Mouse (Mus musculus): ENCODE measurements around the gene Cox14.

Cox14 gene

GRCm38 (mm10) chr15:99708176-99708575, 17.2 kb upstream of the Cox14 start:
- no peak for DNase-seq (ENCODE audit: low read depth, low spot score)

DNA sequence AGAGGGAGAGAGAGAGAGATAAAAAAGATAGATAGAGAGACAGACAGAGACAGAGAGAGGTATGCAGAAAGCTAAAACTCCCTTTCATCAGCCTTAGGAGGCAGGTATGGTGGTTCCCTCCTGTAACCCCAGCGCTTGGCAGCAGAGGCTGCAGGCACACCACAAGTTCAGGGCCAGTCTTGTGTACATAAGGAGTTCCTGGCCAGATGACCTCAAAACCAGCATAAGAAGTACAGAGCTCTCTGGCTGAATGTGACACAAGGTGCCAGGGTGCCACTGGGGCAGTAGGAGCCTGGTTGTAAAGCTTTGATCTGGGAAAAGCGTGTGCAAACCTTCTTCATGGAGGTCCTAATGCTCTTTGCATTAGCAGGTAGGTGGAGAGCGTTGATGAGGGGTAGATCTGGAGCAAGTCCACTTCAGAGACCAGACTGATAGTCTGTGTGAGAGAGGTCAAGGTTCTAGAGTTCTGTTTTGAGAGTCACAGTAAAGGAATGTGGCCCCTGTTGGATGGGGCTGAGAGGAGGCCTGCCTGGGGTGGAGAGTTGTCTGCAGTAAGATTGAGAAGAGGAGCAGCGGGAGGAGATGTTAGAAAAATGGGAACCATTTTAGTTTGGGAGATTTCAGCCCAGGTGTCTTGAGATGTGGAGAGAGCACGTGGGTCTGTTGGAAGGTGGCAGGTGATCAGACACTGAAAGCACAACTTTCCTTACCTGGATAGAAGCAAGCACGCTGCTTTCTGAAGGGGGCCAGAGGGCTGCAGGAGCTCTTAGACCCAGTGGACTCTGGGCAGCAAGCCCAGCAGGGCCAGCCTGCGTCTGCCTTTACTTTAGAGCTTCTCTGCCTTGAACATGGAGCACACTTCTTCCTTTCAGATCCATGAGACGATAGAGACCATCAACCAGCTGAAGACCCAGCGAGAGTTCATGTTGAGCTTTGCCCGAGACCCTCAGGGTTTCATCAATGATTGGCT, 14.9 kb upstream of the Cox14 start:
- DNase-seq (ENCODE audit: low read depth, low spot score): no peak

GRCm38 (mm10) chr15:99711491-99711890, 13.9 kb upstream of the Cox14 start:
- DNase-seq (ENCODE audit: low read depth, low spot score): no peak

DNA sequence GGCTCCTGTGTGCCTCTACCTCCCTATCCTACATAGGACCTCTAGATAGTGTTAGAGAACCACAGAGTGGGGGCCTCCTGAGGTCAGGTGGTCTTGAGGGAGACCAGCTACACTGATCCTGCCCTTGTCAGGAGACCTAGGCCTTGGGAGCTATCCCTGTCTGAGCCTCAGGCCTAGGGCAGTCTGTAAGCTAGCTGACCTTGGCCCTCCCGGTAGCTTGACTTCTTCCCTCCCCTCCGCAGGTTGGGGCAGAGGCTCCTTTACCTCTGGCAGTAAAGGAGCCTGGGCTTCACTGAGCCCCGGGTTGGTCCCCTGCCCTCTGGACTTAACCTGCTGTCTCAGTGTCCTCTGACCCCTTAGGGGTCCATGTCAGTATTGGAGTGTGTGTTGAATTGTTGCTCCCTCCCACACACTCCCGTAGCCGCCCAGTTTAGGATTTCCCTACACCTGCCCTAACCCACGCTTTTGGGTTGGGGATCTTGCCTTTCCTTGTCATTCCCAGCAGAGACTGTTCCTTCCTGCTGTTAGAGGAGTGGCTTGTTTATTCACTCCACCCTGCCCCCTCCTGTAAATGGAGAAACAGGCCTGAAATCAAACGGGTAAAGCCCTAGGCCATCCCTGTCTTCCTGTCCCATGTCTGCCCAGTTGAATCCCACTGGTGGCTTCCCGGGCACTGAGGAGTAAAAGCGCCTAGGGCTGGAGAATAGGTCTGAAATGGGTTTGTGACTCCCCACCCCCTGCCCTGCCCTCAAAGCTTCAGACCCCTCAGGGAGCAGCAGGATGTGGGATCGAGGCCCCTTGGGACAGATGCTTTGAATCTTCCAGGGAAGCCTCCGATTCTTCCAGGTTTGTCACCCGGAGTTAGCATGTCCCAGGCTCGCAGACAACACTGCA, 12.5 kb upstream of the Cox14 start:
- DNase-seq (ENCODE audit: low read depth, low spot score): no peak

GRCm38 (mm10) chr15:99713569-99713968, 11.8 kb upstream of the Cox14 start:
- DNase-seq (ENCODE audit: low read depth, low spot score): no peak

- no peak for DNase-seq (ENCODE audit: low read depth, low spot score)
Observed at GRCm38 (mm10) chr15:99714206-99714605, 11.2 kb upstream of the Cox14 start.

- DNase-seq (ENCODE audit: low read depth, low spot score): no peak
Observed at GRCm38 (mm10) chr15:99714858-99715257, 10.6 kb upstream of the Cox14 start.

DNA sequence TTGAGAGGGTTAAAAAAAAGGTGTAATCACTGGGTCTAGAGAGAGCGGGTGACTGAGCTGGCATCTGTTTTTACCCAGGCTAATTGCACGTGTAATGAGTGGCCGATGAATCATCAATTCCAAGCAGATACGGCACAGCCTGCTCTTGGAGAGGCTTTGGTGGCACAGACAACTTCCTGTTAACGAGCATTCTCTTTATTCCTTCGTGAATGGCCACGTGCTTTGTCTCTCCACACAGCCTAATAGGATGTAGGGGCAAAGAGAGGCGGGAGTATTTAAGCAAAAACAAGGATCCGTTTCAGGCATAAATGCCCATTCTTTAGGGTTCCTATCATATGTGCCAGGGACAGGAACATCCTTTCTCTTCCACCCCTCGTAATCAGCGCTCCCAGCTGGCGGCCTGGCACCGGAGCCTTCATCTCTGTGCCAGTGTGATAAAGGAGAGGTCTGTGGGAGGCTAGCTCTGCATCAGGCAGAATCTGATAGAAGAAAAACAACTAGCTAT, 10.0 kb upstream of the Cox14 start:
- no peak for DNase-seq (ENCODE audit: low read depth, low spot score)

- no peak for DNase-seq (ENCODE audit: low read depth, low spot score)
Observed at GRCm38 (mm10) chr15:99715982-99716746, 9.3 kb upstream of the Cox14 start.

DNA sequence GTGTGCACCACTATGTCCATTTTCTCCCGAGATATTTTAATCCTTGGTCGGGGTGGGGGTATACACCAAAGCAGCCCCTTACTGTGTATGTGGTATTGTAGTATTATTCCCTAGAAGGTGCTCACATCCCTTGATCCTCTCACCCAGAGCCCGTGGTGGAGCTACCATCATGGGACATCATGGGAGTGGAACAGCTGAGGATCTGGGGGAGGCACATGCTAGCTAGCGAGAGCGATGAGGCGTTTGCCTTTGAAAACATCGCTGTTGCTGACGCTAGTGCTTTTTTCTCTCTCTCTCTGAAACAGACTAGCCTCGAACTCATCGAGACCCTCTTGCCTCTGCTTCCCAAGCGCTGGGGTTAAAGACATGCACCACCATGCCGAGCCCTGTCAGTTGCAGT, 8.6 kb upstream of the Cox14 start:
- DNase-seq (ENCODE audit: low read depth, low spot score): no peak

GRCm38 (mm10) chr15:99717386-99718334, 7.8 kb upstream of the Cox14 start, which contains the start of gene Gpd1:
Gpd1 (plus strand) TSS chr15:99717515.
- no peak for DNase-seq (ENCODE audit: low read depth, low spot score)

DNA sequence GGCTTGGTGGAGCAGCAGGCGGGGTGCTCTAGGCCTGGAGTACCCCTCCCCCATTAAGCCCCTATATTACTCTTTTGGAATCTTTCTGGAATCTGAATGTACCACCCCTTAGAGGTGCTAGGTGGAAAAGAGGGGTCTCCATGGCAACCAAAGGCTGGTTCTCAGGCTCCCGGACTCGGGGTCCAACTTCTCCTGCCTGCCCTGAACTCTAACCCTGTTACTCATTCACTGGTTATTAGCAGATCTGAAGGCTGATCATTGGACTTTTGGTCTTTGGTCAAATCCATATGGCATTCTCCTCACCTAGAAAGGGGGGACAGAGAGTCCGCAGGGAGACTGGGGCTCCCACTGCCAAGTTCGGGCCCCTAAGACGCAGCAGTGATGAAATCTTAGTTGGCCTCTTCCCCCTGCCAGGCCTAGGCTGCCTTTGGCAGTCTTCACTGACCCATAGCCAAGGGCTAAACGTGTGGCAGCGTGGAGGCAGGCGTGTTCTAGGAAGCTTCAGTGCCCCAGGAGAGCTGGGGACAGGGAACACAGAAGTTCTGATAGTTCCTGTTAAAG, 6.9 kb upstream of the Cox14 start:
- no peak for DNase-seq (ENCODE audit: low read depth, low spot score)

GRCm38 (mm10) chr15:99719865-99720264, 5.6 kb upstream of the Cox14 start:
- no peak for DNase-seq (ENCODE audit: low read depth, low spot score)

- no peak for DNase-seq (ENCODE audit: low read depth, low spot score)
Observed at GRCm38 (mm10) chr15:99721921-99722743, 3.3 kb upstream of the Cox14 start.

DNA sequence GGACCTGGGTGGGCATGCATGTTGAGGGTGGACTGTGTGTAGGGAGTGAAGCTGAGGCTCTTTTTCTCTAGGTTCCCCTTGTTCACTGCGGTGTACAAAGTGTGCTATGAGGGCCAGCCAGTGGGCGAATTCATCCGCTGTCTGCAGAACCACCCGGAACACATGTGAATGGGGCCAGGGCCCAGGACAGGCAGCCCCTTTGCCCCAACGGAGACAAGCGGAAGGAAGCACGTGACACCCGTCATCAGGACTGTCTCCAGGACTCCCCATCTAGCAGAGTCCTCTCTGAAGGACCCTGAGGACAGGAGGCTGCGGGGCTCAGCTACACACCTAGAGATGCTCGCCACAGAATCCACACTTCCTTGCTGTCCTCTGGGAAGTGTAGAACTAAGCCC, 2.3 kb upstream of the Cox14 start:
- no peak for DNase-seq (ENCODE audit: low read depth, low spot score)

- DNase-seq (ENCODE audit: low read depth, low spot score): no peak
Observed at GRCm38 (mm10) chr15:99723515-99724291, 1.7 kb upstream of the Cox14 start.

GRCm38 (mm10) chr15:99724292-99725021, 961 bp upstream of the Cox14 start:
- DNase-seq (ENCODE audit: low read depth, low spot score): no peak

DNA sequence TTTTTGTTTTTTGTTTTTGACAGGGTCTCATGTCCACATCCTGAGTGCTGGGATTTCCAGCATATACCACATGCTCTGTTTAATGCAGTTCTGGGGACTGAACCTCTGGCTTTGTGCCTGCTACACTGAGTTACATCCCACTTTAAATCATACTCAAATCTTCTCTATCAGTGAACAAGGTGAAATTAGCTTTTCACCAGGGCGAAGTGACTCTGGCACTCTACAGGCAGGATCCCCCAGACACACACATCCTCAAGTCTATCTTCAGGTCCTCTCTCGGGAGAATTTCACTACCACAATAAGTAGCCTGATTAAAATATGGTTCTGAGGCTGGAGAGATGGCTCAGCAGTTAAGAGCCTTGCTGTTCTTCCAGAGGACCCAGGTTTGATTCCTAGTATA, 1.1 kb downstream of the Cox14 start:
- no peak for DNase-seq (ENCODE audit: low read depth, low spot score)

All from brain, embryonic 18.5 days (tissue).